Mouse (Mus musculus) CH12.LX (cell line): ENCODE data around the gene Eif1. TPM values are rescaled to one million over a fixed set of nuclear protein-coding genes. Genes with fewer than 3 reads are reported as not detected.

Source experiments
- DNase-seq: peaks from one replicate; pipeline ENCODE4 v3.0.0-alpha.2; 2013; ENCODE audit errors: extremely low read depth
- H3K27ac ChIP-seq: 2 replicates; pipeline ENCODE4 v1.5.1; 2012; ENCODE audit warnings: low read depth, mild to moderate bottlenecking, control low read depth, moderate library complexity; ENCODE audit not compliant: insufficient read depth
- H3K27me3 ChIP-seq: replicated peaks from 2 replicates; pipeline ENCODE3; 2012; ENCODE audit warnings: inconsistent platforms
- H3K36me3 ChIP-seq, 2 experiments: replicated peaks in 1 of 2; 2 replicates each; pipeline versions ENCODE3 to v1.6.1; 2012; ENCODE audit warnings: inconsistent platforms in 1 of 2, low read length in 1 of 2, mild to moderate bottlenecking in 1 of 2, mixed read lengths in 1 of 2, moderate library complexity in 1 of 2; ENCODE audit not compliant: control insufficient read depth in 1 of 2, insufficient read depth in 1 of 2
- H3K4me1 ChIP-seq, 2 experiments: 2 replicates each; pipeline ENCODE4 v1.6.1; 2012; ENCODE audit warnings: inconsistent platforms in 1 of 2, moderate library complexity in 1 of 2; ENCODE audit not compliant: insufficient read depth in 2 of 2, control insufficient read depth in 1 of 2
- H3K4me2 ChIP-seq: 2 replicates; pipeline ENCODE4 v1.6.1; 2012; ENCODE audit warnings: low read depth, mild to moderate bottlenecking, control low read depth; ENCODE audit not compliant: poor library complexity, insufficient read depth, severe bottlenecking
- H3K4me3 ChIP-seq, 3 experiments: fragments of 150-350 bp in 1 of 3; sonication (generic) in 1 of 3; replicated peaks in 1 of 3; 2 replicates each; pipeline versions ENCODE3 to v1.5.1; 2011 to 2012; ENCODE audit warnings: low read depth in 2 of 3, low read length in 2 of 3, mild to moderate bottlenecking in 2 of 3, moderate library complexity in 2 of 3, control low read depth in 1 of 3, improper control_type of control experiment in 1 of 3, inconsistent platforms in 1 of 3, mixed read lengths in 1 of 3; ENCODE audit not compliant: poor library complexity in 1 of 3
- H3K79me2 ChIP-seq: replicated peaks from 2 replicates; pipeline ENCODE4 v1.6.1; 2012; ENCODE audit warnings: mild to moderate bottlenecking, moderate library complexity; ENCODE audit not compliant: control insufficient read depth, poor library complexity, insufficient read depth, severe bottlenecking; ENCODE audit errors: extremely low read depth
- H3K9ac ChIP-seq: 2 replicates; pipeline ENCODE4 v1.6.1; 2012; ENCODE audit warnings: low read depth, mild to moderate bottlenecking, control low read depth, moderate library complexity; ENCODE audit not compliant: insufficient read depth
- H3K9me3 ChIP-seq: replicated peaks from 2 replicates; pipeline ENCODE3; 2012; ENCODE audit warnings: low read length, inconsistent platforms, mixed read lengths
- BHLHE40 ChIP-seq: IDR thresholded peaks from 2 replicates; pipeline ENCODE4 v1.6.1; 2011; ENCODE audit warnings: mild to moderate bottlenecking, low read depth, low read length, improper control_type of control experiment
- CHD1 ChIP-seq: IDR thresholded peaks from 2 replicates; pipeline ENCODE4 v1.6.1; 2012; ENCODE audit warnings: low read depth, low read length, improper control_type of control experiment, inconsistent platforms
- CHD2 ChIP-seq: IDR thresholded peaks from 2 replicates; pipeline ENCODE4 v1.6.1; 2011; ENCODE audit warnings: low read length, improper control_type of control experiment
- ELF1 ChIP-seq: IDR thresholded peaks from 2 replicates; pipeline ENCODE4 v1.6.1; 2014; ENCODE audit warnings: low read depth, mild to moderate bottlenecking, inconsistent platforms, low read length, improper control_type of control experiment
- IRF4 ChIP-seq: IDR thresholded peaks from 2 replicates; pipeline ENCODE4 v1.6.1; 2014; ENCODE audit warnings: low read depth, mild to moderate bottlenecking, inconsistent platforms, low read length, improper control_type of control experiment
- MAFK ChIP-seq: IDR thresholded peaks from 2 replicates; pipeline ENCODE4 v1.6.1; 2011; ENCODE audit warnings: low read length, improper control_type of control experiment; ENCODE audit not compliant: insufficient replicate concordance
- MAX ChIP-seq: IDR thresholded peaks from 2 replicates; pipeline ENCODE4 v1.6.1; 2011; ENCODE audit warnings: low read length, improper control_type of control experiment
- MAZ ChIP-seq: IDR thresholded peaks from 2 replicates; pipeline ENCODE4 v1.6.1; 2012; ENCODE audit warnings: low read depth, mild to moderate bottlenecking, inconsistent platforms, low read length, improper control_type of control experiment, moderate library complexity
- MYC ChIP-seq: IDR thresholded peaks from 2 replicates; pipeline ENCODE4 v1.6.1; 2011; ENCODE audit warnings: low read depth, mild to moderate bottlenecking, improper control_type of control experiment, low read length
- POLR2A ChIP-seq: IDR thresholded peaks from 2 replicates; pipeline ENCODE4 v1.6.1; 2011; ENCODE audit warnings: low read depth, mild to moderate bottlenecking, improper control_type of control experiment, low read length
- POLR2AphosphoS2 ChIP-seq: IDR thresholded peaks from 2 replicates; pipeline ENCODE4 v1.6.1; 2011; ENCODE audit warnings: low read depth, low read length, improper control_type of control experiment
- RAD21 ChIP-seq: IDR thresholded peaks from 2 replicates; pipeline ENCODE4 v1.6.1; 2011; ENCODE audit warnings: low read depth, mild to moderate bottlenecking, low read length, improper control_type of control experiment, moderate library complexity
- RCOR1 ChIP-seq: conservative IDR thresholded peaks from 2 replicates; pipeline ENCODE4 v1.6.1; 2012; ENCODE audit warnings: low read depth, mild to moderate bottlenecking, inconsistent platforms, low read length, improper control_type of control experiment
- SIN3A ChIP-seq: IDR thresholded peaks from 2 replicates; pipeline ENCODE4 v1.6.1; 2012; ENCODE audit warnings: low read length, improper control_type of control experiment, inconsistent platforms
- SMC3 ChIP-seq: IDR thresholded peaks from 2 replicates; pipeline ENCODE4 v1.6.1; 2011; ENCODE audit warnings: low read depth, low read length, improper control_type of control experiment
- TBP ChIP-seq: conservative IDR thresholded peaks from 2 replicates; pipeline ENCODE4 v1.6.1; 2011; ENCODE audit warnings: low read depth, low read length, improper control_type of control experiment
- TCF12 ChIP-seq: IDR thresholded peaks from 2 replicates; pipeline ENCODE4 v1.6.1; 2014; ENCODE audit warnings: low read depth, mild to moderate bottlenecking, inconsistent platforms, low read length, improper control_type of control experiment
- UBTF ChIP-seq: IDR thresholded peaks from 2 replicates; pipeline ENCODE4 v1.6.1; 2012; ENCODE audit warnings: low read depth, mild to moderate bottlenecking, inconsistent platforms, low read length, improper control_type of control experiment, moderate library complexity
- ZKSCAN1 ChIP-seq: IDR thresholded peaks from 2 replicates; pipeline ENCODE4 v1.6.1; 2012; ENCODE audit warnings: low read depth, inconsistent platforms, low read length, improper control_type of control experiment, borderline replicate concordance
- ZMIZ1 ChIP-seq: IDR thresholded peaks from 2 replicates; pipeline ENCODE4 v1.6.1; 2012; ENCODE audit warnings: low read depth, mild to moderate bottlenecking, inconsistent platforms, low read length, improper control_type of control experiment
- ZNF384 ChIP-seq: IDR thresholded peaks from 2 replicates; pipeline ENCODE4 v1.6.1; 2012; ENCODE audit warnings: low read depth, low read length, improper control_type of control experiment, inconsistent platforms
- dilution Hi-C: fragments of 300-500 bp; cut with MboI; formaldehyde crosslinking; loops from 2 replicates; pipeline ENCODE4 v1.14.3; 2020; ENCODE audit warnings: low sequenced_read_pairs; ENCODE audit not compliant: extremely low pct_unique_long_range_greater_than_20kb, extremely low pct_ligation_motif_present
- in situ Hi-C: fragments of 300-500 bp; cut with MboI; formaldehyde crosslinking; loops from 3 replicates; pipeline ENCODE4 v1.14.3; 2019; ENCODE audit warnings: low sequenced_read_pairs, low pct_ligation_motif_present, low pct_unique_long_range_greater_than_20kb, mixed read lengths
- polyA plus RNA-seq: library from polyadenylated mRNA; unstranded; fragments of >175 nt; gene quantifications from 2 replicates; pipeline ENCODE4 v1.2.1, GENCODE M21; 2012; ENCODE audit warnings: low read depth; ENCODE audit not compliant: insufficient read length
- total RNA-seq, 2 experiments: library from RNA; depleted of rRNA; stranded (reverse); fragments of 300-350 nt in 1 of 2; fragments of >200 nt in 1 of 2; gene quantifications; 2 replicates each; pipeline ENCODE4 v1.2.3; 2012 to 2014

Eif1 gene
- total and polyA plus RNA-seq, 3 experiments = 249 to 989 (median 406) TPM

DNA sequence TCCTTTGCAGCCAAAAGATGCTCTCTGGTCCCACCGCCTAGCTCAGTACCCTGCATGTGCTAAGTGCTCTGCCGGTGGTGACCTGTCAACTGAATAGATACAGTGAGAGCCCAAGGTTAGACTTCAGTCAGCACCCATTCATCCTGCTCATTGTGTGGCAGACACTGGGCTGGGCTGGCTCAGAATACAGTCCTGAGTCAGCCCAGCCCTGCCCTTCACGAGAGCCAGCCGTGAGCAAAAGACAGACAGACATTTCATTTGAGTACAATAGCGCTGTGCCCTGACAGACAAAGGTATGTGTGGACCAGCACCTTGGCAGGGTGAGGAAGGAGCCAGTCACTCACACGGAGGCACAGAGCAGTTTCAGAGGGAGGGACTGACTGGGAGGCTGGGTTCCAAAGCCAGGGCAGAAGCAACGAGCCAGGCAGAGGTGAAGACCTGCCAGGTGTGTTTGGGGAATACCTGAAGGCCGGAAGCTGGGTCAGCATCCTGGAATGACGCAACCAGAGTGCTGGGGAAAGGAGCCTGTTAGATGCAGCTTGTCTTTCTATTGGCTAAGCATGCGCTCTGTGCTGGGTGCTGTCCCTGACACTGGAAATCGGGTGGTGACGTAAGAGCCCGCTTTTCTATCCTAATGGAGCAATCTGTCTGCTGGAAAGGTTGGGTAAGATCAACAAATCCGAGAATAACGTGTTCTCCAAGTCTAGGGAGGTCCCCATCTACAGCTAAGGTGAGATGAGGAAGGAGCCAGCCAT lies 41.8 kb upstream of the Eif1 start:
- DNase-seq = no peak
- H3K79me2 ChIP-seq = no peaks in the 10 kb centered on the region
- H3K36me3 ChIP-seq = no peaks in the 10 kb centered on the region
- in situ Hi-C loops (loop anchor here (25.0 kb wide), 2 partner anchors 541 to 891 kb away; partner anchors contain the start of genes Gm14180 and Krt10), dilution Hi-C loops (no loop called here)
- no peak overlapping the region for H3K9ac ChIP-seq
- no peaks in the 10 kb centered on the region for H3K4me1 ChIP-seq
- H3K9me3 ChIP-seq = no peaks in the 10 kb centered on the region
- peaks cover 83% of the 10 kb centered on the region for H3K27me3 ChIP-seq
- no peak overlapping the region for H3K27ac ChIP-seq
- H3K4me2 ChIP-seq = no peak overlapping the region
- TF ChIP-seq MAX = no peak
- no peak for TF ChIP-seq ELF1
- TF ChIP-seq SIN3A = no peak
- no peak for TF ChIP-seq MYC
- TF ChIP-seq TBP = no peak
- H3K4me3 ChIP-seq = no peak overlapping the region

DNA sequence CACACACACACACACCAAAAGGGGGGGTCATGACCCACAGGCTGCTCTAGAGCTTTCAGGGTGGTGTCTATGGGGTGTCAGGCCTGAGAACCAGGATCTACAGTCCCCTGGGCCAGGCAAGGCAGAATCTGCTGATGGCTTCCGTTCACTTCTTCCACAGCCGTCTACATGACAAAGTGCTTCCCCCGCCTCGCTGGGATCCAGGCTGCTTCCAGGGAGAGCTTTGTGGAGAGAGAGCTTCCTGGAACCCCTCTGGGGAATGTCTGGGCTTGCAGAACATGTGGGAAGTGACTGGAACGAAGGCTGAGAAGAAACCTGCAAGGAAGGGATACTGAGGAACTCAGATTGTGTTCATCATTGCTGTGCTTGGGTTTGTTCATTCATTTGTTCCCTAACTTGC lies 40.9 kb upstream of the Eif1 start:
- no peak for DNase-seq
- dilution Hi-C loops = no loop called here
- Histone ChIP-seq H3K4me3 (no peak overlapping the region), H3K4me1 (peaks cover 0 to 3% of the 10 kb centered on the region in 2 experiments; a peak in 2 of 4 replicates), H3K9ac (no peak overlapping the region), H3K79me2 (no peaks in the 10 kb centered on the region), H3K27ac (no peak overlapping the region), H3K4me2 (no peak overlapping the region), H3K9me3 (no peaks in the 10 kb centered on the region), H3K36me3 (no peaks in the 10 kb centered on the region), H3K27me3 (peaks cover 86% of the 10 kb centered on the region)
- in situ Hi-C loops = loop anchor here (25.0 kb wide), 2 partner anchors 541 to 891 kb away; partner anchors contain the start of genes Gm14180 and Krt10
- TF ChIP-seq RCOR1 = no peak
- TF ChIP-seq MAZ = no peak
- TF ChIP-seq CHD1 = no peak
- no peak for TF ChIP-seq POLR2AphosphoS2
- TF ChIP-seq MYC = no peak
- no peak for TF ChIP-seq ZMIZ1
- no peak for TF ChIP-seq POLR2A
- no peak for TF ChIP-seq TCF12
- TF ChIP-seq SMC3 = no peak
- TF ChIP-seq ZKSCAN1 = no peak
- no peak for TF ChIP-seq ZNF384
- no peak for TF ChIP-seq UBTF
- TF ChIP-seq MAFK = no peak
- TF ChIP-seq RAD21 = no peak
- no peak for TF ChIP-seq SIN3A
- no peak for TF ChIP-seq IRF4
- TF ChIP-seq MAX = no peak
- no peak for TF ChIP-seq CHD2
- no peak for TF ChIP-seq BHLHE40
